Mouse (Mus musculus): ENCODE measurements around the gene Stk4. TPM values are rescaled to one million over a fixed set of nuclear protein-coding genes. Genes with fewer than 3 reads are reported as not detected.

Gene Stk4
- total RNA-seq, 2 experiments from 2014 or later = 72.5 to 76.5 TPM

DNA sequence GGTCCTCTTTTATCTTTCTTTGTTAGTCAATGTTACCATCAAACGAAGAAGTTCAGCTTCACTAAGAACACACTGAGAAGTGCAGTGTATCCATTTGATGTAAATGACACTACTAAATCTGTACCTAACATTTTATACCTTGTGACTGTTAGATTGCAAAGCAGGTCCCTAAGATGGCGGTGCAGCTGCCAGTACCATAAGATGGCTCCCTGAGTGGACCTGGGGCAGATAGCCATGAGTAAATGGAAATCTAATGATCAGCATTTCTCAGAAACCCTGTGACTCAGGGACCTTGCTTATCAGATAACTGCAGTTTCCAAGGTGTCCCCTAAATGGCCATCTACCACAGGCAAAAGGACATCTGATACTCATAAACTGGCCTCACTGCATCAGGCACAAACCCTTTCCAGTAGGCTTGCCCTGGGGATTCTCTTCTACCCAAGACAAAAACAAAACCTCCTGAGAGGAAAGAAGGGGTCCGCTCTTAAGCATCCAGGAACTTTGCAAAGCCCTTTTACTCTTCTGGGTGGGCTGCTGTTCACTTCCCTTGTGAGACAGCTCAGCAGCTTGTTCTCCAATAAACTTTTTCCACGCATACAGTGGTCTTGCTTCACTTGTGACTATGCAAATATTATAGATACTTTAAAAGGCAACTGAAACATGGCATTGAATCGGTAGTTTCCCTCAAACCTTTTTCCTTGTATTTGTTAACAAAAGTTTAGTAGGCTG is 126.0 kb downstream of the Stk4 start:
- ATAC-seq (replicated peaks; ENCODE audit: low FRiP score, low TSS enrichment, poor library complexity, severe bottlenecking) = no peak

DNA sequence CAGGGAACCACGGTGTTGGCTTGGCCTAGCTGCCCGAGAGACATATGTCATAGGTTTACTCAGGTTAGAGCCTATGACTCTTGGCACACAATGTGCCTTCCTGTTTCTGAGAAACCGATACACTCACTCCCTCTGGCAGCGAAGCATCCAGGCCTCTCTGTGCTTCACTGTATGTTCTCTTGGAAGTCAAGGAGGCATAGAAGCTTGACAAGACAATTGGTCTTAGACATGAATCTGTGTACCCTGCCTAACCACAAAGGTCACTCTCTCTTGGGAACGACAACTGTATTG is 126.5 kb downstream of the Stk4 start:
- ATAC-seq (replicated peaks; ENCODE audit: low FRiP score, low TSS enrichment, poor library complexity, severe bottlenecking) = no peak

DNA sequence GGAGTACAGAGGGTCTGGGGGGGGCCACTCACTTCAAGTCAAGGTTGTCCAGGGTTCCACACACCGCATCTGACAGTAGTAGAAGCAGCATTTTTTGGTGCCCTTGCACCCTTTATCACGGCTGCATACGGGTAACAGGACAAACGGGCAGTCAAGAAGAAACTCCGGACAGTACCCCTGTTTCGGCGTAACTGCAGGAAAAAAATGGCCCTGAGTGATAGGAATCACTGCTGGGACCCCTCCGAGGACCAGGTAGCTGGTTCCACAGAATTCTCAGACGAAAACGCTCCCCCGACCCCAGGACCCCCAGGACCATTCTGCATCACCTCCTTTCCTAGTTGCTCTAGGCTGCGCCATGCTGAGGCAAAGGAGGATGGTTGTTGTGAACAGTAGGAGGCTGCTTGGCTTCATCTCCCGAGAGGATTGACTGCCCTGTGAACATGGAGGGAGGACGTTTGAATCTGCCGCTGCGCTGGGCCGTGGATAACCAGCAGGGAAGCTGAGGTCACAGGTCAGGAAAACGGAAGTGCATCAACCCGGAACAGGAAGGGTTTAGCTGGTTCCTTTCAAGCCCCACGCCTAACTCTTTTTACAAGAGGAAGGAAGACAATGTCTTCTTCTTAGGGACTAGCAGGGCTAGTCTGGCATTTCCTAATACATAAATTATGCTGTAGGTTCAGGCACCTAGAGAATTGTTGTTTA is 129.7 kb downstream of the Stk4 start, which contains the start of gene Wfdc15a:
Wfdc15a (minus strand) TSS at position 505 of the 702 bp plus-strand sequence.
- no peak for ATAC-seq (replicated peaks; ENCODE audit: low FRiP score, low TSS enrichment, poor library complexity, severe bottlenecking)

Other genes starting within 250 kb of the Stk4 start
- not detected in 2 replicates for gene Ccn5, start 249.5 kb upstream of the Stk4 start, total RNA-seq (2014; fragmentation: Nextera tagmentation)
- gene Ccn5, start 249.5 kb upstream of the Stk4 start, total RNA-seq (2017) = not detected in 2 replicates
- gene Kcnk15, start 216.7 kb upstream of the Stk4 start, total RNA-seq (2014; fragmentation: Nextera tagmentation) = not detected in 2 replicates
- not detected in 2 replicates for gene Kcnk15, start 216.7 kb upstream of the Stk4 start, total RNA-seq (2017)
- gene Rims4, start 151.6 kb upstream of the Stk4 start, total RNA-seq (2014; fragmentation: Nextera tagmentation) = not detected in 2 replicates
- gene Rims4, start 151.6 kb upstream of the Stk4 start, total RNA-seq (2017) = not detected in 2 replicates
- 111 and 112 TPM in 2 replicates for gene Ywhab, start 75.4 kb upstream of the Stk4 start, total RNA-seq (2014; fragmentation: Nextera tagmentation)
- 54.1 and 60.2 TPM in 2 replicates for gene Ywhab, start 75.4 kb upstream of the Stk4 start, total RNA-seq (2017)
- 1.5 TPM in 1 of 2 replicates, not detected in the other for gene Pabpc1l, start 44.9 kb upstream of the Stk4 start, total RNA-seq (2014; fragmentation: Nextera tagmentation)
- gene Pabpc1l, start 44.9 kb upstream of the Stk4 start, total RNA-seq (2017) = not detected in 2 replicates
- 40.8 and 48.4 TPM in 2 replicates for gene Tomm34, start 847 bp downstream of the Stk4 start, total RNA-seq (2014; fragmentation: Nextera tagmentation)
- 33.5 and 38.5 TPM in 2 replicates for gene Tomm34, start 847 bp downstream of the Stk4 start, total RNA-seq (2017)
- gene Kcns1, start 100.8 kb downstream of the Stk4 start, total RNA-seq (2014; fragmentation: Nextera tagmentation) = 0.26 and 0.40 TPM in 2 replicates
- gene Kcns1, start 100.8 kb downstream of the Stk4 start, total RNA-seq (2017) = 0.88 and 2.2 TPM in 2 replicates
- gene Wfdc5, start 112.4 kb downstream of the Stk4 start, total RNA-seq (2014; fragmentation: Nextera tagmentation) = not detected in 2 replicates
- not detected in 2 replicates for gene Wfdc5, start 112.4 kb downstream of the Stk4 start, total RNA-seq (2017)
- not detected in 2 replicates for gene Wfdc12, start 120.3 kb downstream of the Stk4 start, total RNA-seq (2014; fragmentation: Nextera tagmentation)
- gene Wfdc12, start 120.3 kb downstream of the Stk4 start, total RNA-seq (2017) = not detected in 2 replicates
- gene Wfdc15a, start 129.8 kb downstream of the Stk4 start, total RNA-seq (2014; fragmentation: Nextera tagmentation) = not detected in 2 replicates
- not detected in 2 replicates for gene Wfdc15a, start 129.8 kb downstream of the Stk4 start, total RNA-seq (2017)
- gene Wfdc15b, start 151.3 kb downstream of the Stk4 start, total RNA-seq (2014; fragmentation: Nextera tagmentation) = not detected in 2 replicates
- not detected in 2 replicates for gene Wfdc15b, start 151.3 kb downstream of the Stk4 start, total RNA-seq (2017)
- not detected in 2 replicates for gene Svs2, start 168.1 kb downstream of the Stk4 start, total RNA-seq (2014; fragmentation: Nextera tagmentation)
- not detected in 2 replicates for gene Svs2, start 168.1 kb downstream of the Stk4 start, total RNA-seq (2017)
- gene Svs3b, start 186.3 kb downstream of the Stk4 start, total RNA-seq (2014; fragmentation: Nextera tagmentation) = not detected in 2 replicates
- gene Svs3b, start 186.3 kb downstream of the Stk4 start, total RNA-seq (2017) = not detected in 2 replicates
- not detected in 2 replicates for gene Svs4, start 208.1 kb downstream of the Stk4 start, total RNA-seq (2014; fragmentation: Nextera tagmentation)
- not detected in 2 replicates for gene Svs4, start 208.1 kb downstream of the Stk4 start, total RNA-seq (2017)
- not detected in 2 replicates for gene Svs3a, start 218.9 kb downstream of the Stk4 start, total RNA-seq (2014; fragmentation: Nextera tagmentation)
- not detected in 2 replicates for gene Svs3a, start 218.9 kb downstream of the Stk4 start, total RNA-seq (2017)
- gene Svs6, start 246.4 kb downstream of the Stk4 start, total RNA-seq (2014; fragmentation: Nextera tagmentation) = not detected in 2 replicates
- not detected in 2 replicates for gene Svs6, start 246.4 kb downstream of the Stk4 start, total RNA-seq (2017)

Data from megakaryocyte-erythroid progenitor cell, adult 5-6 weeks (primary cell).